Mouse (Mus musculus) CH12.LX (cell line): Measurements from ENCODE around the gene Lrig3. TPM values are rescaled to one million over a fixed set of nuclear protein-coding genes. Genes with fewer than 3 reads are reported as not detected.

Experiments used
- DNase-seq: peaks from one replicate; pipeline ENCODE4 v3.0.0-alpha.2; 2013; ENCODE audit errors: extremely low read depth
- H3K27ac ChIP-seq: 2 replicates; pipeline ENCODE4 v1.5.1; 2012; ENCODE audit warnings: low read depth, mild to moderate bottlenecking, control low read depth, moderate library complexity; ENCODE audit not compliant: insufficient read depth
- H3K27me3 ChIP-seq: replicated peaks from 2 replicates; pipeline ENCODE3; 2012; ENCODE audit warnings: inconsistent platforms
- H3K36me3 ChIP-seq, 2 experiments: replicated peaks in 1 of 2; 2 replicates each; pipeline versions ENCODE3 to v1.6.1; 2012; ENCODE audit warnings: inconsistent platforms in 1 of 2, low read length in 1 of 2, mild to moderate bottlenecking in 1 of 2, mixed read lengths in 1 of 2, moderate library complexity in 1 of 2; ENCODE audit not compliant: control insufficient read depth in 1 of 2, insufficient read depth in 1 of 2
- H3K4me1 ChIP-seq, 2 experiments: 2 replicates each; pipeline ENCODE4 v1.6.1; 2012; ENCODE audit warnings: inconsistent platforms in 1 of 2, moderate library complexity in 1 of 2; ENCODE audit not compliant: insufficient read depth in 2 of 2, control insufficient read depth in 1 of 2
- H3K4me2 ChIP-seq: 2 replicates; pipeline ENCODE4 v1.6.1; 2012; ENCODE audit warnings: low read depth, mild to moderate bottlenecking, control low read depth; ENCODE audit not compliant: poor library complexity, insufficient read depth, severe bottlenecking
- H3K4me3 ChIP-seq, 3 experiments: fragments of 150-350 bp in 1 of 3; sonication (generic) in 1 of 3; replicated peaks in 1 of 3; 2 replicates each; pipeline versions ENCODE3 to v1.5.1; 2011 to 2012; ENCODE audit warnings: low read depth in 2 of 3, low read length in 2 of 3, mild to moderate bottlenecking in 2 of 3, moderate library complexity in 2 of 3, control low read depth in 1 of 3, improper control_type of control experiment in 1 of 3, inconsistent platforms in 1 of 3, mixed read lengths in 1 of 3; ENCODE audit not compliant: poor library complexity in 1 of 3
- H3K79me2 ChIP-seq: replicated peaks from 2 replicates; pipeline ENCODE4 v1.6.1; 2012; ENCODE audit warnings: mild to moderate bottlenecking, moderate library complexity; ENCODE audit not compliant: control insufficient read depth, poor library complexity, insufficient read depth, severe bottlenecking; ENCODE audit errors: extremely low read depth
- H3K9ac ChIP-seq: 2 replicates; pipeline ENCODE4 v1.6.1; 2012; ENCODE audit warnings: low read depth, mild to moderate bottlenecking, control low read depth, moderate library complexity; ENCODE audit not compliant: insufficient read depth
- H3K9me3 ChIP-seq: replicated peaks from 2 replicates; pipeline ENCODE3; 2012; ENCODE audit warnings: low read length, inconsistent platforms, mixed read lengths
- BHLHE40 ChIP-seq: IDR thresholded peaks from 2 replicates; pipeline ENCODE4 v1.6.1; 2011; ENCODE audit warnings: mild to moderate bottlenecking, low read depth, low read length, improper control_type of control experiment
- CHD1 ChIP-seq: IDR thresholded peaks from 2 replicates; pipeline ENCODE4 v1.6.1; 2012; ENCODE audit warnings: low read depth, low read length, improper control_type of control experiment, inconsistent platforms
- CTCF ChIP-seq, 2 experiments: IDR thresholded peaks in 1 of 2; conservative IDR thresholded peaks in 1 of 2; 2 replicates each; pipeline ENCODE4 v1.5.1; 2011 to 2012; ENCODE audit warnings: low read depth in 2 of 2, low read length in 2 of 2, improper control_type of control experiment in 1 of 2, inconsistent platforms in 1 of 2, mild to moderate bottlenecking in 1 of 2, moderate library complexity in 1 of 2
- E2F4 ChIP-seq: IDR thresholded peaks from 2 replicates; pipeline ENCODE4 v1.6.1; 2011; ENCODE audit warnings: low read depth, low read length, improper control_type of control experiment; ENCODE audit not compliant: insufficient replicate concordance
- ELF1 ChIP-seq: IDR thresholded peaks from 2 replicates; pipeline ENCODE4 v1.6.1; 2014; ENCODE audit warnings: low read depth, mild to moderate bottlenecking, inconsistent platforms, low read length, improper control_type of control experiment
- EP300 ChIP-seq: IDR thresholded peaks from 2 replicates; pipeline ENCODE4 v1.6.1; 2011; ENCODE audit warnings: low read length, improper control_type of control experiment
- ETS1 ChIP-seq: conservative IDR thresholded peaks from 2 replicates; pipeline ENCODE4 v1.6.1; 2012; ENCODE audit warnings: low read depth, mild to moderate bottlenecking, inconsistent platforms, low read length, improper control_type of control experiment, moderate library complexity
- HCFC1 ChIP-seq: IDR thresholded peaks from 2 replicates; pipeline ENCODE4 v1.6.1; 2012; ENCODE audit warnings: low read depth, mild to moderate bottlenecking, inconsistent platforms, low read length, improper control_type of control experiment
- IRF4 ChIP-seq: IDR thresholded peaks from 2 replicates; pipeline ENCODE4 v1.6.1; 2014; ENCODE audit warnings: low read depth, mild to moderate bottlenecking, inconsistent platforms, low read length, improper control_type of control experiment
- JUND ChIP-seq: conservative IDR thresholded peaks from 2 replicates; pipeline ENCODE4 v1.6.1; 2011; ENCODE audit warnings: low read depth, low read length, improper control_type of control experiment
- KAT2A ChIP-seq: IDR thresholded peaks from 2 replicates; pipeline ENCODE4 v1.6.1; 2012; ENCODE audit warnings: low read length, improper control_type of control experiment, inconsistent platforms; ENCODE audit not compliant: insufficient replicate concordance
- MAFK ChIP-seq: IDR thresholded peaks from 2 replicates; pipeline ENCODE4 v1.6.1; 2011; ENCODE audit warnings: low read length, improper control_type of control experiment; ENCODE audit not compliant: insufficient replicate concordance
- MAX ChIP-seq: IDR thresholded peaks from 2 replicates; pipeline ENCODE4 v1.6.1; 2011; ENCODE audit warnings: low read length, improper control_type of control experiment
- MAZ ChIP-seq: IDR thresholded peaks from 2 replicates; pipeline ENCODE4 v1.6.1; 2012; ENCODE audit warnings: low read depth, mild to moderate bottlenecking, inconsistent platforms, low read length, improper control_type of control experiment, moderate library complexity
- MXI1 ChIP-seq: IDR thresholded peaks from 2 replicates; pipeline ENCODE4 v1.6.1; 2011; ENCODE audit warnings: mild to moderate bottlenecking, low read depth, low read length, improper control_type of control experiment
- PAX5 ChIP-seq: IDR thresholded peaks from 2 replicates; pipeline ENCODE4 v1.6.1; 2012; ENCODE audit warnings: low read length, inconsistent platforms, mixed read lengths
- POLR2A ChIP-seq: IDR thresholded peaks from 2 replicates; pipeline ENCODE4 v1.6.1; 2011; ENCODE audit warnings: low read depth, mild to moderate bottlenecking, improper control_type of control experiment, low read length
- POLR2AphosphoS2 ChIP-seq: IDR thresholded peaks from 2 replicates; pipeline ENCODE4 v1.6.1; 2011; ENCODE audit warnings: low read depth, low read length, improper control_type of control experiment
- RAD21 ChIP-seq: IDR thresholded peaks from 2 replicates; pipeline ENCODE4 v1.6.1; 2011; ENCODE audit warnings: low read depth, mild to moderate bottlenecking, low read length, improper control_type of control experiment, moderate library complexity
- SMC3 ChIP-seq: IDR thresholded peaks from 2 replicates; pipeline ENCODE4 v1.6.1; 2011; ENCODE audit warnings: low read depth, low read length, improper control_type of control experiment
- UBTF ChIP-seq: IDR thresholded peaks from 2 replicates; pipeline ENCODE4 v1.6.1; 2012; ENCODE audit warnings: low read depth, mild to moderate bottlenecking, inconsistent platforms, low read length, improper control_type of control experiment, moderate library complexity
- USF1 ChIP-seq: IDR thresholded peaks from 2 replicates; pipeline ENCODE4 v1.6.1; 2014; ENCODE audit warnings: low read depth, mild to moderate bottlenecking, inconsistent platforms, low read length, improper control_type of control experiment
- USF2 ChIP-seq: conservative IDR thresholded peaks from 2 replicates; pipeline ENCODE4 v1.6.1; 2011; ENCODE audit warnings: low read depth, low read length, improper control_type of control experiment
- ZC3H11A ChIP-seq: IDR thresholded peaks from 2 replicates; pipeline ENCODE4 v1.6.1; 2012; ENCODE audit warnings: low read depth, mild to moderate bottlenecking, inconsistent platforms, low read length, improper control_type of control experiment
- dilution Hi-C: fragments of 300-500 bp; cut with MboI; formaldehyde crosslinking; loops from 2 replicates; pipeline ENCODE4 v1.14.3; 2020; ENCODE audit warnings: low sequenced_read_pairs; ENCODE audit not compliant: extremely low pct_unique_long_range_greater_than_20kb, extremely low pct_ligation_motif_present
- in situ Hi-C: fragments of 300-500 bp; cut with MboI; formaldehyde crosslinking; loops from 3 replicates; pipeline ENCODE4 v1.14.3; 2019; ENCODE audit warnings: low sequenced_read_pairs, low pct_ligation_motif_present, low pct_unique_long_range_greater_than_20kb, mixed read lengths
- polyA plus RNA-seq: library from polyadenylated mRNA; unstranded; fragments of >175 nt; gene quantifications from 2 replicates; pipeline ENCODE4 v1.2.1, GENCODE M21; 2012; ENCODE audit warnings: low read depth; ENCODE audit not compliant: insufficient read length
- total RNA-seq, 2 experiments: library from RNA; depleted of rRNA; stranded (reverse); fragments of 300-350 nt in 1 of 2; fragments of >200 nt in 1 of 2; gene quantifications; 2 replicates each; pipeline ENCODE4 v1.2.3; 2012 to 2014

The Lrig3 gene
- total and polyA plus RNA-seq, 3 experiments, result not detected

DNA sequence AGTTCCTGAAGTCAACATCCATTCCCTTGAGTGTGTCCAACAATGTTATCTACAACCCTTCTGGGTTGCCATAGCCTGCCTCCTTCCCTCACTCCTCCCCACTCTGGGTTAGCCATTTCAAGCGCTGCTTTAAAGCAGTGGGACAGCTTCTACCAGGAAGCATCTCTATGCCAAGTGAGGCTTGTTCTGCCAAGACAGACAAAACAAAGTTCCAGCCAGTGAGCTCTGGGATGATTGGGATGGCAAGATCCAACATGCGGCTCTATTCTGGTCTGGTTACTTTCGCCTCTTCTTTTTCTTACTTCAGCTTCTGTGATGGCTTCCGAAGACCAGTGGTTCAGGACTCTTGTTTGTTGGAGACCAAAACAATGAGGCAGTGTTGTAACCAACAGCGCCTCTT lies 16.0 kb downstream of the Lrig3 start:
- Histone ChIP-seq H3K4me2 (no peak overlapping the region), H3K4me1 (no peaks in the 10 kb centered on the region), H3K9me3 (peaks cover 71% of the 10 kb centered on the region), H3K4me3 (no peak overlapping the region), H3K27me3 (no peaks in the 10 kb centered on the region), H3K27ac (no peak overlapping the region), H3K79me2 (no peaks in the 10 kb centered on the region), H3K36me3 (no peaks in the 10 kb centered on the region), H3K9ac (no peak overlapping the region)
- in situ Hi-C loops, result no loop called here
- dilution Hi-C loops, result no loop called here
- DNase-seq, result no peak
- no peak for TF ChIP-seq EP300
- TF ChIP-seq SMC3, result no peak
- TF ChIP-seq MAFK, result no peak
- TF ChIP-seq RAD21, result no peak
- no peak for TF ChIP-seq USF1
- no peak for TF ChIP-seq BHLHE40
- TF ChIP-seq POLR2A, result no peak
- no peak for TF ChIP-seq PAX5
- no peak for TF ChIP-seq MXI1
- no peak for TF ChIP-seq POLR2AphosphoS2
- TF ChIP-seq ETS1, result no peak

DNA sequence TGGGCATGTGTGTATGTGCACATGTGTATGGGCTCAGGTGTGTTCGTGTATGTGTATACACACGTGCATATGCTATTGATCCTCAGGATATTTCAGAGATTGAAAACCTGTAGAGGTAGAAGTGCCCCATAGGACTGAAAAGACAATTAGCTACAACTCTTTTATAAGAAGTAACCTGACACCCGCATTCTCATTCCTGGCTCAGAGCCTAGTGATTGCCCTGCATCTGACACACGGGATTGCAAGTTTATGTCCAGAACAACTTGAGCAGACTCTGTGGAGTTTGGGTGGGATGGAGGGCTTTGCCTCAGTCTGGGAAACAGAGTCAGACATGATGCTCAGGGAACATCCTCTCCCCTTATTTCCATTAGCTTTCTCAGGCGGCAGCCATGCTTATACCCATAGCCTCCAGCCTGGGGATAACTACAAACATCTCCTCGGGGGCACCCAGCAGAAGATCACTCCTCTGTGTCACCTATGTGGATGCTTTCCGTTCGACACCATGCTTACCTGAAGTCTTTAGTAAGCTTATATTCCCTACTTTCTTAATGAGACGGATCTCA lies 18.6 kb downstream of the Lrig3 start:
- no peak for DNase-seq
- Histone ChIP-seq H3K27me3 (no peaks in the 10 kb centered on the region), H3K36me3 (no peaks in the 10 kb centered on the region), H3K9me3 (peaks cover 75% of the 10 kb centered on the region), H3K79me2 (no peaks in the 10 kb centered on the region), H3K27ac (no peak overlapping the region), H3K9ac (no peak overlapping the region), H3K4me1 (no peaks in the 10 kb centered on the region), H3K4me2 (no peak overlapping the region), H3K4me3 (no peak overlapping the region)
- TF ChIP-seq EP300 (no peak), E2F4 (no peak), JUND (no peak), IRF4 (no peak), ZC3H11A (no peak)
- dilution Hi-C loops, result no loop called here
- in situ Hi-C loops, result no loop called here

DNA sequence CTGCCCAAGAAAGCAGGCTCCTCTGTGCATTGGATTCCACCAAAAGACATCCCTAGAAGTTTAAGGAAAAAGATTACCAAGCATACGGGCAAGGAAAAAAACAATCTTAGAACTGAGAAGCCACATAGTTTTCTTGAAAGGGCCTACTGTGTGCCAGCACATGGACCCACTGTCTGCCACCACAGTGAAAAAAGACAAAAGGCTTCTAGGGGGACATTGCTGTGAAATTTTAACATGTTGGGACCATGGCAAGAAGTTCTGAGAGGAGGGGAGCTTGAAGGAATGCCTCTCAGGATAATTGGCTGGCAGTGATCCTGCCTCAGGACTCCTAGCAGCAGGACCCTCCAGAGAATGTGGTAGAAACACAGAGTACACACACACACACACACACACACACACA lies 19.8 kb downstream of the Lrig3 start:
- TF ChIP-seq POLR2A (no peak), RAD21 (no peak), UBTF (no peak), ETS1 (no peak), E2F4 (no peak), KAT2A (no peak), EP300 (no peak), CTCF (conservative IDR thresholded peaks at IDR 0.05 in 1 of 2, IDR thresholded peaks at IDR 0.05 in 1 of 2; ENCODE audit: low read depth in 2 of 2, low read length in 2 of 2) (no peak), USF1 (no peak), HCFC1 (no peak), JUND (no peak), MAZ (no peak), CHD1 (no peak), ELF1 (no peak), BHLHE40 (no peak), USF2 (no peak), MAX (no peak)
- H3K4me2 ChIP-seq, result no peak overlapping the region
- dilution Hi-C loops, result no loop called here
- H3K4me3 ChIP-seq, result no peak overlapping the region
- H3K9me3 ChIP-seq, result peaks cover 79% of the 10 kb centered on the region
- no peak overlapping the region for H3K27ac ChIP-seq
- no peak overlapping the region for H3K9ac ChIP-seq
- H3K27me3 ChIP-seq, result no peaks in the 10 kb centered on the region
- no peaks in the 10 kb centered on the region for H3K79me2 ChIP-seq
- no peak for DNase-seq
- in situ Hi-C loops, result no loop called here
- H3K4me1 ChIP-seq, result no peaks in the 10 kb centered on the region
- H3K36me3 ChIP-seq, result no peaks in the 10 kb centered on the region
